Mouse (Mus musculus) effector memory CD4-positive, alpha-beta T cell, adult 5 months (primary cell): Measurements from ENCODE around the gene Pcca. TPM values are rescaled to one million over a fixed set of nuclear protein-coding genes. Genes with fewer than 3 reads are reported as not detected.

Experiments
- polyA plus RNA-seq: library from polyadenylated mRNA; unstranded; fragments of 100-300 nt; shearing (Covaris generic); gene quantifications from one replicate; pipeline ENCODE4 v1.2.1, GENCODE M21; 2017

The Pcca gene
- 27.1 TPM for polyA plus RNA-seq

DNA sequence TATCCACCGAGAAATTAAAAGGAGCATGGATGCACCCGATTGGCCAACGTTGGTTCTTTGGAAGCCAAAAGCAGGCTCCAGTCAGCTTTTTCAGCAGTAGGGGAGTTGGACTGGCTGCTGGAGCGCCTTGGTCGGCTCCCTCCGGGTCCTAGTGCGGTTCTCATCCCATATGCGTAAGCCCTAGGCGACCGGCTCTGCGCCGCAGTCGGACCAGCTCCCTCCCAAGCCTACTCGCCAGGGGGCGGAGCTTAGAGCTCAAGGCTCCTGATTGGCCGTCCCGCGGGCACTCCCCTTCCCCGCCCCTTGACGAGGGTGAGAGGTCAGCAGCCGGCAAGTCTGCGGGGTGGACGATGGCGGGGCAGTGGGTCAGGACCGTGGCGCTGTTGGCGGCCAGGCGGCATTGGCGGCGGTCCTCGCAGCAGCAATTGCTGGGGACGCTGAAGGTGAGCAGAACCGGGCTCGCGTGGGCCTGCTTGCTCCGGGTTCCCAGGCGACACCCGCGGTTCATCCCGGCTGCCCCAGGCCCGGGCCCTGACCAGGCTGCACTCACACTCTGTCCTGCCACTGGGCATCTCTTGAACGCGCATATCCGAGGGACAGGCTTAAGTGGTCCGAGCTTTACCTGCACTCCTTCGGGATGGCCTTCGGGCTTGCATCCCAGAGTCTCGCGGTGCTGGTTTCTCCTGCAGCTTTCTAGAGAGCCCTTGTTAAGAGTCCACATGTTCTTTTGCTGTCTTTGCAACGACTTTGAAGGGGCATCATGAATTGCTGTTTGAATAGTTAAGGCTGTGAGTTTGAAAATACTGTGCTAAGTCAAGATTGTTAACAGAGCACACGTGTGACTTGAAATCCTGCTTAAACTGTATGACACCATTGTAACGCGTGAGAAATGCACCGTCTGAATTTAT lies at the start of gene Pcca:
Pcca (plus strand) TSS at position 308 of the 908 bp plus-strand sequence.

DNA sequence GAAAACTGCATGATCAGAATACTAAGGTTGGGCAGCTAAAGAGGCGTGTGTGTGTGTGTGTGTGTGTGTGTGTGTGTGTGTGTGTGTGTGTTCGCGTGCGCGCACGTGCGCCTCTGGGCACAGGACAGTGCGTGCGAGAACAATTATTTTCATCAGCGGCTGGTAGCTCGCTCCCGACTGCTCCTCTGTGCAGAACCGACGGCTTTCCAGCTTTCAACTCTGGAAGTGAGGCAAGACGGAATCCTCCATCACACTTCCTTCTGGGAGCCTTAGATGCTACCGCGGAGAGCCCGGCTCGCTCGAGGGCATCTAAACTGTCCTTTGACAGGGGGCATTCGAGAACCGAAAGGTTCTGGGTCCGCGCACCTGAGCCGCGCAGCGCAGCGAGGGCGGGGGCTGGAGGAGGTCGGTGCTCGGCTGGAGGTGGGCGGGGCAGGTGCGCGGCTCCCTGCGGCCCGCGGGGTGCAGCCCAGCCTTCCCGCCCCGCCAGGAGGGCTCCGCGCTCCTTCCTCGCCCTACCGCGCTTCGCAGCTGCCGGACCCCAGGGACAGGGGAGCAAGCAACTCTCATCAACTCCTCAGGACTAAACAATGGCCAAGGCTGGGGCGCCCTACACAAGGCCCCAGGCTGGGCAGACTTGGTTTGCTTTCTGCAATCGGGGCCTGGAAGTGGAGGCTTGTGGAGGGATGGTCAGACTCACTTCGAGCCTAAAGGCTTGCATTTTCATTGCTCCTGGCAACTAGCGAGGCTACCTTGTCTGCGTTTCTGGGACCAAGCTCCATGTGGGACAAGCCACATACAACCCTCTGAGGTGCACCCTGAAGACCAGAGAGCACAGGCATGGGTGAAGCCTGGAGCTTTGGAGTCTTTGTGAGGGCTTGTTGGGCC lies 43.4 kb upstream of the Pcca start, which contains the start of gene Gm10837:
Gm10837 (plus strand) TSS at position 146 of the 888 bp plus-strand sequence.

DNA sequence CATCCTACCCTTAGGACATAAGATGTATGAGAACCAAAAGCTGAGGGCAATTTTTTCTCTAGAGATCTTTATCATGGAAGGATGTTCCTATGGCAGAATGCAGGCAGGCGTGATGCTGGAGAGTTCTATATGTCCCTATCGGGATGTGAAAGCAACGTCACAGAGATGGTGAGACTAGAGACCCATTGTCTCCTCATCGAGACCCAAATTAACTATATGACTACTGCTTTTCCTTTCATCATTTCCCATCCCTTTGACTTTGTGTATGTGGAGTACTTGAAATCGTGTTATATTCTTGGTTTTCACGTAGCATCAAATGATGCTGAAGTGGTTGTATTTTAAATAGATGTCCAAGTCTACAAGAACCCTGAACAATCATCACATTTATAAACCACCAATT lies 379.5 kb downstream of the Pcca start, which contains the start of gene Ggact:
Ggact (minus strand) TSS at position 101 of the 400 bp plus-strand sequence.

Other genes with a start within 250 kb of the Pcca start
- not detected for gene Gm5089, start 83.2 kb upstream of the Pcca start, polyA plus RNA-seq
- 0.10 TPM for gene Zic5, start 68.6 kb upstream of the Pcca start, polyA plus RNA-seq
- gene Zic2, start 58.9 kb upstream of the Pcca start, polyA plus RNA-seq, result not detected
- gene Gm10837, start 43.7 kb upstream of the Pcca start, polyA plus RNA-seq, result not detected